Mouse (Mus musculus) mesoderm, embryonic 11.5 days (tissue): Measurements from ENCODE around the gene Hlcs.

Experiments
- DNase-seq: peaks from one replicate; pipeline ENCODE4 v3.0.0-alpha.2; 2012; ENCODE audit warnings: low read depth, low spot score

The Hlcs gene

GRCm38 (mm10) chr16:94208826-94209225 is 104.5 kb downstream of the Hlcs start:
- DNase-seq = no peak

- DNase-seq = no peak
Observed at GRCm38 (mm10) chr16:94208152-94208551, 105.2 kb downstream of the Hlcs start.

DNA sequence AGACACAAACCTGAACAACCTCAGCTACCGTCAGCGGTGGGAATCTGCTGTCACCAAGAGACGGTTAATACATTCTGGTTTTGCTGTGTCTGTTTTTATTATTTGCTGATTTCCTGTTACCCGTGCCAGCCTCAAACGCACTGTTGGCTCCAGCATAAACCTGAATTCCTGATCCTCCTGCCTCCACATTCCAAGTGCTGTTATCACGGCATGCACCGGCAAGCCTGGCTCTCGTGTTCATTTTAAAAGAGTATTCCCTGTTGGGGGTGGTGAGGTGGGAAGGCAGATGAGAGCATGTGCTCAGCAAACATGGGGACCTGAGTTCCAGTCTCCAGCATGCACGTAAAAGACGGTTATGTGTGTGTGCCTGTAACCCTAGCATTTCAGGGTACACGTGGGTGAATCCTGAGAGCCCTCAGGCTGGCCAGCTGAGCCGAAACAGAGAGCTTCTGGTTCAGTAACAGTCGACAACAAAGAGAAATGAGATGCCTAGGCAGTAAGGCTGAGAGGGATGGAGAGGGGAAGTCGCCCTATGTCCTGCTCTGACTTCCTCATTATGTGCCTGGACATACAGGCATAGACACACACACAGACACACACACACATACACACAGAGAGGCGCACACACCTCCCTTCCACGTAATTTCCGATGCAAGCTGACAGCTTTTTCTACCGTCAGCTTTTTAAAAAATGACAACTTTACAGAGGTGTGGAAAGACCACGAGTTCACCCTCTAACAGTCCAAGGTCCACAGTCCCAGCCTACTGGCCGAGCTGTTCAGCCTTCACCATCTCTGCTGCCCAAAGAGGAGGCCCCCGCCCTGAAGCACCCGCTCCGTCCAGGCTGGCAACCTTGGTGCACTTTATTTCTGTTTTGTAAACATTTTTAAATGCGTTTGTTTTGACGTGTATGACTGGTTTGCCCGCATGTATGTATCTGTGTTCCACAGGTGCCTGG is 107.6 kb downstream of the Hlcs start:
- DNase-seq = no peak

GRCm38 (mm10) chr16:94201387-94201786 is 112.0 kb downstream of the Hlcs start:
- DNase-seq = no peak

GRCm38 (mm10) chr16:94195913-94196312 is 117.5 kb downstream of the Hlcs start:
- DNase-seq = peak; percentile 22

GRCm38 (mm10) chr16:94191379-94192315 is 121.7 kb downstream of the Hlcs start:
- no peak for DNase-seq

DNA sequence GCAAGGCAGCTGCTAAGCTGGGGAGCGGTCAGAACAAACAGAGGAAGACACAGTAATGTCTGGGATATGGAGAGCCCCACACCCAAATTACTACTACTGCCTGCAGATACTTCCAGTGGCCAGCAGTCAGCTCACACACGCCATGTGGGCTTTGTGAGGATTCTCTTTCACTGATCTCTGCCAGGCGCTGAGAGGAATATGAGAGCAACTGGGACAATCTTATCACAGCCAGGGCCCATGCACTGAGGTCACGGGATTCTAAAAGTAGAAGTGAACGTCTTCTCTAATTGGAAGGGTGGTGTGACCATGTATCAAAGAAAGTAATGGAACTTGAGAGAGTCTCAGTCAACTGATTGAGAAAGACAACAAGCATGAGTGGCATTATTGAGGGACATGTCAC is 123.1 kb downstream of the Hlcs start:
- no peak for DNase-seq

- no peak for DNase-seq
Observed at GRCm38 (mm10) chr16:94186526-94186925, 126.8 kb downstream of the Hlcs start.

- DNase-seq = no peak
Observed at GRCm38 (mm10) chr16:94185430-94185829, 127.9 kb downstream of the Hlcs start.

GRCm38 (mm10) chr16:94180122-94180870 is 133.1 kb downstream of the Hlcs start:
- peak; percentile 28 for DNase-seq

DNA sequence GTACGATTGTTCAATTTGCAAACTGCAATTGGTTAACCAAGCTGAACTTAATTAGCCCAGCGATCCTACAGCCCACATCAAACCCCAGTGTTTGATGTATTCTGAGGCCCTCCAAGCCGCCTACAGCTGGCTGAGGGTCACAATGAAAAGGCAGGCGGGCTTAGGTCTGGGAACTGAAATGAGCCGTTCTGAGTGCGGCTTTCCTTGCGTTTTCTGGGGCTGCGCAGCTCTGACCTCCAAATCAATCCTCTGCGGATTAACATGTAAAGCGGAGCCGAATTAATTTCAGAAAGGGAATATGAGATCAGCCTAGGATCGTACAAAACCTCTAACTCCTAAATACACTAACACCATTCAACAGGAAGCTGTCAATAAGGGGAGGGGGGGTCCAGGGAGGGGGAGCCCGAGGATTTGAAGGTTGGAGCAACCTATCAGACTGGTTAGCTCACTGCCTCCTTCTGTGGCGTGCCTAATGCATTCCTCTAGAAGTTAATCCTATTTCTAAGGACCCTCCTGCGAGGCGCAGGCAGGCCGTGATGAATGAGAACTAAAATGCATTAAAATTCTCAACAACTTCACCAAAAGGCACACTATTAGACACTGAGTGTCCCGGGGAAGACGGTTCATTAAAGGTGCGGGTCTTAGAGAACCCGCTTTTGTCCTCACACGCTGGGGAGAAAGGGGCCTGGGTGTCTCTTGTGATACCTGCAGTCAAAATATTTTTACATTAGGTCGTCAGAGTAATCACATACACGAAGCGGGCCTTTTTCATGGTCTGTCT is 133.8 kb downstream of the Hlcs start:
- DNase-seq = peak; percentile 30

GRCm38 (mm10) chr16:94178441-94179220 is 134.7 kb downstream of the Hlcs start:
- no peak for DNase-seq

GRCm38 (mm10) chr16:94176997-94177857 is 136.1 kb downstream of the Hlcs start:
- DNase-seq = no peak

GRCm38 (mm10) chr16:94175366-94175986 is 137.9 kb downstream of the Hlcs start:
- DNase-seq = no peak

- DNase-seq = no peak
Observed at GRCm38 (mm10) chr16:94173361-94173760, 140.0 kb downstream of the Hlcs start.

DNA sequence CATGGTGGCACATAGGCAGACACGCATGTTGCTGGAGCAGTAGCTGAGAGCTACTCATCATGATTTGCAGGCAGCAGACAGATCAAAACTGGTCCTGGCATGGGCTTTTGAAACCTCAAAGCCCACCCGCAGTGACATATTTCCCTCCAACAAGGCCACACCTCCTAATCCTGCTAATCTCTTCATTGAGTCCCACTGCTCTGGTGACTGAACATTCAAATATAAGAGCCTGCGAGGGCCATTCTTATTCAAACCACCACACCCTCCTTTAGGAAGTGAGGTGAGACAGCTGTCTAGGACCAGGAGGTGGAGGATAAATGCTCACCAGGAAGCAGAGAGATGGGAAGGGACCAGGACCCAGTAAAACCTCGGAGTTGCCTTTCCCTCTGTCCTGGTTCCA is 143.2 kb downstream of the Hlcs start:
- no peak for DNase-seq

DNA sequence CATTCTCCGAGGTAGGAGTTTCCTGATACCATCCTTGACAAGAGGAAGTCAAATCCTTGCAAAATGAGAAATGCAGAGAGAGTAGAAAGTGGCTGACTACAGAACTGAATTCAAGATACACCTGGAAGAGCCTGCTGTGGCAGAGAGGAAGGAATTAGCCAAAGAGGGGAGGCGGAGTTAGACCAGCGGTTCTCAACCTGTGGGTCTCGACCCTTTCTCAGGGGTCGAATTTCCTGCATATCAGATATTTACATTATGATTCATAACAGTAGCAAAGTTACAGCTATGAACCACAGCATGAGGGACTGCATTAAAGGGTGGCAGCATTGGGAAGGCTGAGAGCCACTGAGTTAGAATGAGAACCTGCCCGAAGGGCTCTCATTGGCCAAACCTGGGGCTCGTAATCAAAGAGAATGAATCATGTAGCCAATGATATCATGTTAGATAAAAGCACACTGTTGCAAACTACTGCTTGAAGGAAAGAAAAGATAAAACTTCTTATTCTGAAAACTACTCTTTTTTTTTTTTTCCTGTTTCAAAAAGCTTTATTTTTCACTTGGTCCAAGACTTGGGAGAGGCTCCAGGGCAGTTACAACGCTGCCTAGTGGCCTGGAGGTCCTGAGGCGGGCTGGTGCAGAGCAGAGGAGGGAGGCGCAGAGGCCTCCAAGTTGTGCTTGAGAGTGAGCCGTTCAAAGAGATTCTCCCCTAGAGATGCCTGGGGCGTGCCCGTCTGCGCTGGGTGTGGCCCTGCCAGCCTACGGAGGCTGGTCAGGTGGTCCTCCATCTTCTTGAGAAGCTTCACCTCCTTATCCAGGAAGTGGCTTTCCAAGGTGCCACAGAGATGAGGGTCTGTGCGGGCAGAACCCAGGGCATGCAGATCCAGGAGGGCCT is 144.5 kb downstream of the Hlcs start:
- DNase-seq = no peak
